Mouse (Mus musculus) intestine, embryonic 14.5 days (tissue): ENCODE measurements around the gene Vmn2r19. TPM values are rescaled to one million over a fixed set of nuclear protein-coding genes. Genes with fewer than 3 reads are reported as not detected.
"Not testable (repeated sequence)": the region's sequence is repeated elsewhere in the genome, so short reads cannot be mapped to it uniquely, and the experiment has no call there.

ENCODE experiments used
- ATAC-seq: fragments of 200-750 bp; cut with Nextera tagmentation; replicated peaks from 2 replicates; pipeline ENCODE4 v1.8.0; 2017; ENCODE audit warnings: low read depth, moderate number of reproducible peaks, moderate TSS enrichment, moderate library complexity; ENCODE audit not compliant: low FRiP score, low TSS enrichment
- DNase-seq: peaks from one replicate; pipeline ENCODE4 v3.0.0-alpha.2; 2018; ENCODE audit warnings: low spot score
- H3K27ac ChIP-seq: fragments of 300-500 bp; sonication (generic); 2 replicates; pipeline ENCODE4 v1.5.1; 2014; ENCODE audit warnings: low read depth, mild to moderate bottlenecking, control low read depth
- H3K27me3 ChIP-seq: fragments of 300-500 bp; sonication (generic); replicated peaks from 2 replicates; pipeline ENCODE4 v1.6.1; 2014; ENCODE audit warnings: low read length, control low read depth; ENCODE audit not compliant: control insufficient read depth, insufficient read depth
- H3K36me3 ChIP-seq: fragments of 300-500 bp; sonication (generic); 2 replicates; pipeline ENCODE4 v1.6.1; 2014; ENCODE audit warnings: low read length, control low read depth; ENCODE audit not compliant: control insufficient read depth, insufficient read depth
- H3K4me1 ChIP-seq: fragments of 300-500 bp; sonication (generic); replicated peaks from 2 replicates; pipeline ENCODE4 v1.6.1; 2014; ENCODE audit warnings: low read length, control low read depth, mixed read lengths; ENCODE audit not compliant: control insufficient read depth, insufficient read depth
- H3K4me2 ChIP-seq: fragments of 300-500 bp; sonication (generic); 2 replicates; pipeline ENCODE4 v1.6.1; 2014; ENCODE audit warnings: low read length
- H3K4me3 ChIP-seq: fragments of 300-500 bp; sonication (generic); 2 replicates; pipeline ENCODE4 v1.5.1; 2014; ENCODE audit warnings: low read depth, low read length, control low read depth, mixed read lengths
- H3K9ac ChIP-seq: fragments of 300-500 bp; sonication (generic); 2 replicates; pipeline ENCODE4 v1.6.1; 2014; ENCODE audit warnings: mild to moderate bottlenecking, low read length
- H3K9me3 ChIP-seq: fragments of 300-500 bp; sonication (generic); 2 replicates; pipeline ENCODE4 v1.6.1; 2016; ENCODE audit warnings: low read length, control low read depth; ENCODE audit not compliant: control insufficient read depth
- WGBS: fragments of 180-500 bp; shearing (Covaris S2); extraction: QIAGEN DNeasy Blood & Tissue Kit; methylation state at CpG from one replicate; pipeline ENCODE4 v1.1.7; 2014; 5-methylcytosine and 5-hydroxymethylcytosine counted together
- polyA plus RNA-seq: library from polyadenylated mRNA; unstranded; fragments of >200 nt; fragmentation: Nextera tagmentation; extraction: Ambion mirVana; gene quantifications from 2 replicates; pipeline ENCODE4 v1.2.1, GENCODE M21; 2014

Gene Vmn2r19
- polyA plus RNA-seq, 1 experiment from 2014 or later, result not detected

- WGBS, result 78% methylated on average over 2 of the region's 2 CpGs
- DNase-seq (no peak), ATAC-seq (no peak)
- Histone ChIP-seq H3K9ac (no peak overlapping the region), H3K36me3 (no peaks in the 10 kb centered on the region), H3K9me3 (no peaks in the 10 kb centered on the region), H3K4me3 (no peak overlapping the region), H3K27me3 (no peaks in the 10 kb centered on the region), H3K4me1 (no peaks in the 10 kb centered on the region), H3K27ac (no peak overlapping the region), H3K4me2 (no peak overlapping the region)
Observed at GRCm38 (mm10) chr6:123286311-123286710, 21.8 kb upstream of the Vmn2r19 start.

- no peaks in the 10 kb centered on the region for H3K4me1 ChIP-seq
- H3K4me3 ChIP-seq, result no peak overlapping the region
- H3K27ac ChIP-seq, result no peak overlapping the region
- H3K9me3 ChIP-seq, result no peaks in the 10 kb centered on the region
- no peaks in the 10 kb centered on the region for H3K36me3 ChIP-seq
- H3K27me3 ChIP-seq, result no peaks in the 10 kb centered on the region
- H3K4me2 ChIP-seq, result no peak overlapping the region
- DNase-seq, result no peak
- ATAC-seq, result no peak
- H3K9ac ChIP-seq, result no peak overlapping the region
- 81% methylated on average over 10 of the region's 10 CpGs for WGBS
Observed at GRCm38 (mm10) chr6:123288931-123289330, 19.2 kb upstream of the Vmn2r19 start.

GRCm38 (mm10) chr6:123289753-123290152 is 18.4 kb upstream of the Vmn2r19 start, which contains the start of gene Clec4e:
Gene Clec4e (minus strand): TSS chr6:123289870.
- Histone ChIP-seq H3K9ac (no peak within 1 kb of the TSS), H3K27ac (no peak within 1 kb of the TSS), H3K36me3 (no peaks in the 10 kb centered on the region), H3K4me3 (no peak within 1 kb of the TSS), H3K4me1 (no peaks in the 10 kb centered on the region), H3K4me2 (no peak within 1 kb of the TSS), H3K27me3 (no peaks in the 10 kb centered on the region), H3K9me3 (no peaks in the 10 kb centered on the region)
- ATAC-seq (no peak), DNase-seq (no peak)
- 86% methylated on average over 4 of the region's 4 CpGs for WGBS

- H3K4me2 ChIP-seq, result no peak overlapping the region
- no peak overlapping the region for H3K4me3 ChIP-seq
- H3K27me3 ChIP-seq, result no peaks in the 10 kb centered on the region
- no peaks in the 10 kb centered on the region for H3K9me3 ChIP-seq
- DNase-seq (no peak), ATAC-seq (no peak)
- H3K9ac ChIP-seq, result no peak overlapping the region
- H3K36me3 ChIP-seq, result no peaks in the 10 kb centered on the region
- 90% methylated on average over 1 of the region's 1 CpGs for WGBS
- H3K4me1 ChIP-seq, result no peaks in the 10 kb centered on the region
- H3K27ac ChIP-seq, result no peak overlapping the region
Observed at GRCm38 (mm10) chr6:123292751-123293400, 15.3 kb upstream of the Vmn2r19 start.

GRCm38 (mm10) chr6:123293509-123293908 is 14.6 kb upstream of the Vmn2r19 start:
- ATAC-seq, H3K27me3 ChIP-seq, H3K4me2 ChIP-seq, H3K4me3 ChIP-seq, H3K27ac ChIP-seq, H3K9ac ChIP-seq, H3K9me3 ChIP-seq, H3K4me1 ChIP-seq, DNase-seq, H3K36me3 ChIP-seq: not testable (repeated sequence)
- WGBS, result 86% methylated on average over 11 of the region's 11 CpGs

GRCm38 (mm10) chr6:123296687-123297086 is 11.4 kb upstream of the Vmn2r19 start:
- H3K27ac ChIP-seq, result no peak overlapping the region
- H3K4me2 ChIP-seq, result no peak overlapping the region
- H3K36me3 ChIP-seq, result no peaks in the 10 kb centered on the region
- no peak overlapping the region for H3K9ac ChIP-seq
- no peaks in the 10 kb centered on the region for H3K27me3 ChIP-seq
- ATAC-seq, result no peak
- no peaks in the 10 kb centered on the region for H3K4me1 ChIP-seq
- no peaks in the 10 kb centered on the region for H3K9me3 ChIP-seq
- H3K4me3 ChIP-seq, result no peak overlapping the region
- WGBS, result 61% methylated on average over 1 of the region's 1 CpGs
- DNase-seq, result no peak

GRCm38 (mm10) chr6:123306315-123306714 is 1.8 kb upstream of the Vmn2r19 start:
- WGBS, result 82% methylated on average over 7 of the region's 7 CpGs
- H3K9ac ChIP-seq, DNase-seq, H3K36me3 ChIP-seq, ATAC-seq, H3K27me3 ChIP-seq, H3K27ac ChIP-seq, H3K4me1 ChIP-seq, H3K4me2 ChIP-seq, H3K4me3 ChIP-seq, H3K9me3 ChIP-seq: not testable (repeated sequence)

- no peak for DNase-seq
- ATAC-seq, result no peak
- no peaks in the 10 kb centered on the region for H3K27me3 ChIP-seq
- H3K4me2 ChIP-seq, result no peak overlapping the region
- no peaks in the 10 kb centered on the region for H3K36me3 ChIP-seq
- H3K4me3 ChIP-seq, result no peak overlapping the region
- H3K27ac ChIP-seq, result no peak overlapping the region
- no peak overlapping the region for H3K9ac ChIP-seq
- no peaks in the 10 kb centered on the region for H3K4me1 ChIP-seq
- 39% methylated on average over 2 of the region's 2 CpGs for WGBS
- no peaks in the 10 kb centered on the region for H3K9me3 ChIP-seq
Observed at GRCm38 (mm10) chr6:123332503-123332902, 24.4 kb downstream of the Vmn2r19 start.

GRCm38 (mm10) chr6:123340093-123340492 is 32.0 kb downstream of the Vmn2r19 start:
- Histone ChIP-seq H3K36me3 (no peaks in the 10 kb centered on the region), H3K27me3 (no peaks in the 10 kb centered on the region), H3K9me3 (no peaks in the 10 kb centered on the region), H3K4me3 (no peak overlapping the region), H3K4me2 (no peak overlapping the region), H3K4me1 (no peaks in the 10 kb centered on the region), H3K27ac (no peak overlapping the region), H3K9ac (no peak overlapping the region)
- ATAC-seq (no peak), DNase-seq (no peak)
